Mouse (Mus musculus): ENCODE results near the gene Hnrnpa3.
"Not testable (repeated sequence)": the region's sequence is repeated elsewhere in the genome, so short reads cannot be mapped to it uniquely, and the experiment has no call there.

The Hnrnpa3 gene

GRCm38 (mm10) chr2:75679947-75680346, 20.9 kb downstream of the Hnrnpa3 start:
- no peak for DNase-seq (ENCODE audit: low spot score)

GRCm38 (mm10) chr2:75681439-75681838, 22.4 kb downstream of the Hnrnpa3 start:
- no peak for DNase-seq (ENCODE audit: low spot score)

GRCm38 (mm10) chr2:75682978-75683709, 24.1 kb downstream of the Hnrnpa3 start:
- no peak for DNase-seq (ENCODE audit: low spot score)

- no peak for DNase-seq (ENCODE audit: low spot score)
These were observed 25.5 kb downstream of the Hnrnpa3 start for GRCm38 (mm10) chr2:75684526-75684925.

- no peak for DNase-seq (ENCODE audit: low spot score)
These were observed 26.4 kb downstream of the Hnrnpa3 start for GRCm38 (mm10) chr2:75685458-75685861.

GRCm38 (mm10) chr2:75687040-75687749, 28.1 kb downstream of the Hnrnpa3 start:
- DNase-seq (ENCODE audit: low spot score): peak; percentile 4

GRCm38 (mm10) chr2:75688901-75689300, 29.8 kb downstream of the Hnrnpa3 start:
- no peak for DNase-seq (ENCODE audit: low spot score)

- no peak for DNase-seq (ENCODE audit: low spot score)
These were observed 30.6 kb downstream of the Hnrnpa3 start for GRCm38 (mm10) chr2:75689482-75690158.

GRCm38 (mm10) chr2:75690656-75691055, 31.6 kb downstream of the Hnrnpa3 start:
- DNase-seq (ENCODE audit: low spot score): no peak

- no peak for DNase-seq (ENCODE audit: low spot score)
These were observed 32.3 kb downstream of the Hnrnpa3 start for GRCm38 (mm10) chr2:75691316-75691715.

- DNase-seq (ENCODE audit: low spot score): no peak
These were observed 33.3 kb downstream of the Hnrnpa3 start for GRCm38 (mm10) chr2:75692369-75692768.

GRCm38 (mm10) chr2:75694926-75695325, 35.9 kb downstream of the Hnrnpa3 start:
- DNase-seq (ENCODE audit: low spot score): not testable (repeated sequence)

- no peak for DNase-seq (ENCODE audit: low spot score)
These were observed 36.8 kb downstream of the Hnrnpa3 start for GRCm38 (mm10) chr2:75695676-75696350.

- no peak for DNase-seq (ENCODE audit: low spot score)
These were observed 37.3 kb downstream of the Hnrnpa3 start for GRCm38 (mm10) chr2:75696371-75696770.

- DNase-seq (ENCODE audit: low spot score): no peak
These were observed 38.2 kb downstream of the Hnrnpa3 start for GRCm38 (mm10) chr2:75697222-75697621.

GRCm38 (mm10) chr2:75698007-75698406, 38.9 kb downstream of the Hnrnpa3 start:
- DNase-seq (ENCODE audit: low spot score): no peak

- DNase-seq (ENCODE audit: low spot score): no peak
These were observed 39.8 kb downstream of the Hnrnpa3 start for GRCm38 (mm10) chr2:75698874-75699273.

- DNase-seq (ENCODE audit: low spot score): no peak
These were observed 41.5 kb downstream of the Hnrnpa3 start for GRCm38 (mm10) chr2:75700543-75700942.

- no peak for DNase-seq (ENCODE audit: low spot score)
These were observed 42.1 kb downstream of the Hnrnpa3 start for GRCm38 (mm10) chr2:75701207-75701606.

- no peak for DNase-seq (ENCODE audit: low spot score)
These were observed 42.9 kb downstream of the Hnrnpa3 start for GRCm38 (mm10) chr2:75701822-75702587.

GRCm38 (mm10) chr2:75702588-75702976, 43.5 kb downstream of the Hnrnpa3 start:
- DNase-seq (ENCODE audit: low spot score): no peak
